Mouse (Mus musculus): ENCODE results near the gene Atg16l2.

Atg16l2 gene

GRCm38 (mm10) chr7:101213515-101214263 is 88.4 kb downstream of the Atg16l2 start:
- Histone ChIP-seq H3K27me3 (ENCODE audit: insufficient read depth, low read length) (no peaks in the 10 kb centered on the region), H3K36me3 (ENCODE audit: insufficient read depth, low read length) (no peaks in the 10 kb centered on the region), H3K4me1 (replicated peaks; ENCODE audit: low read depth, low read length) (no peaks in the 10 kb centered on the region), H3K4me3 (replicated peaks; ENCODE audit: low read length) (no peak overlapping the region), H3K9me3 (ENCODE audit: low read length) (no peaks in the 10 kb centered on the region)
- no peak for TF ChIP-seq POU5F1 (IDR thresholded peaks at IDR 0.05; ENCODE audit: borderline replicate concordance, low read length)
- TF ChIP-seq NANOG (IDR thresholded peaks at IDR 0.05; ENCODE audit: borderline replicate concordance, low read length) = no peak
- TF ChIP-seq CTCF (conservative IDR thresholded peaks at IDR 0.05; ENCODE audit: low read length) = no peak
